Mouse (Mus musculus): ENCODE data around the gene Gm20517.

Gm20517 gene

GRCm38 (mm10) chr17:47712889-47713571, 101.6 kb downstream of the Gm20517 start:
- DNase-seq: no peak

GRCm38 (mm10) chr17:47715037-47715436, 103.6 kb downstream of the Gm20517 start:
- no peak for DNase-seq

DNA sequence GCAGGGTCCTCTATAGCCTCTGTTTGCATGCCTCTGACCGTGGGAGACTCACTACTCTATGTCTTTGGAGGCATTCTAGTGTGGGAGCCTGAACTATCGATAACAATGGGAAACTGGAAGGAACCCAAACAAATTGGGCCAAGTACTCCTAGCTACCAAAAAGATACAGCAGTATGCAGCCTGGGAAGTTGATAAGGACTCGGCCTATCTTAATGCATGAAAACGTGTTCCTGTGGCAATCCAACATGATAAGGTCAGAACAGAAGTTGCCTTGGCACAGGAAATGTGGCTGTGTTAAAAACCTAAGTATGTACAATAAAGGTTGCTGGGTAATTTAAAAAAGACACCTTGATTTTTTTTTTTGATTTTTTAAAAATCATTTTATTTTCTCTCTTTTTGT, 109.8 kb downstream of the Gm20517 start:
- no peak for DNase-seq

DNA sequence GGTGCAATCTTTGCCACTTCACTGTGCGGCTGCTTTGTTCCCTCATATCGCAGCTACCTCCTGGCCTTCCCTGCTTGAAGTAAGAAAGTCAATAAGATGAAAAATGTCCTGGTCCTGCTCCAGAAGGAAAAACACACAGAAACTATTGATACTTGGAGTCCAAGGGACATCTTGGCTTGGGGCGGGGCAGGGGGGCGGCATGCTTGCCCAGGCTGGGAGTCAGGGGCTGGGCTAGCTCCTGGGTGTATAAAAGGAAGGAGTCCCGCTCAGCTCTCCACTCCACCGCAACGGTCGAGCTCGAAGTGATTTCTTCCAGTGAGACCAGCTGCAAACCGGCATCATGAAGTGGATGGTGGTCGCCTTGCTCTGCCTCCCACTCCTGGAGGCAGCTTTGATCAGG, 115.2 kb downstream of the Gm20517 start, which contains the start of gene Pgc:
TSS of gene Pgc (plus strand) at position 277 of the 400 bp plus-strand sequence.
- no peak for DNase-seq

DNA sequence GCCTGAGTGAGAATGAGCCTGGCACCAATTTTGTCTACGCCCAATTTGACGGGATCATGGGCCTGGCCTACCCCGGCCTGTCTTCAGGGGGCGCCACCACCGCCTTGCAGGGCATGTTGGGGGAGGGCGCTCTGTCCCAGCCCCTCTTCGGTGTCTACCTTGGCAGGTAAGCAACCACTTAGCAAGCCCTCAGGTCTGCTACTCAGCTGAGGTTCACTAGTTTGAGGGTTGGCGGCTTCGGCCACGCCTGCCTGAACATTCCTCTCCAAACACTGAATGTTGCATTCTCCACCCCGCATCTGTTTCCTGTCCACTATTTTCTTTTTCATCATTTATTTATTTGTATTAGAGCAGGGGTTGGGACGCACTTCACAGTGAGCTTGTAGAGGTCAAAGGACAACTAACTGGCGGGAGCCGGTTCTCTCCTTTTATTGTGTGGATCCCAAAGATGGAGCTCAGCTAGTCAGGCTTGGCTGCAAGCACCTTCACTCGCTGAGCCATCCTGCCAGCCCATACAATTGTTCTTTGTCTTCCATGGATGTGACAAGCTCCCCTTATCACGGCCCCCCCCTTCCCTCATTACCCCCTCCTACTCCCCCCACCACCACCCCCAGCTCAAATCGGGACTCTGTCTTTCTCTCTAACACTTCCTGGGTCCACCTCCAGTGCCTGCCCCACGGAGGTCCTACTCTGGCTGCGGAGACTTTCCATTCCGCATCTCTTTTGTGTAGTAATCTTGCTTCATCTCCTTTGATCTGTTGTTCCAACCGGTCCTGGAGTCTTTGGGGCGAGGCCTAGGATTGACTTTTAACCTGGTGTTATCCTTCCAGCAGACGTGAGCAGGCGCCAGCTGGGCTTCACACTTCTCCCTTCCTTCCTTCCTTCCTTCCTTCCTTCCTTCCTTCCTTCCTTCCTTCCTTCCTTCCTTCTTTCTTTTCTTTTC, 119.5 kb downstream of the Gm20517 start:
- DNase-seq: no peak

Measured in kidney, adult 18-20 months (tissue).